Mouse (Mus musculus) thymus, postnatal 25 days (tissue): ENCODE measurements around the gene Ambra1.
A peak's percentile ranks its signal among the peaks of the same experiment; 100 is the strongest.

Experiments
- DNase-seq: peaks from one replicate; pipeline ENCODE4 v3.0.0; 2022

The Ambra1 gene

DNA sequence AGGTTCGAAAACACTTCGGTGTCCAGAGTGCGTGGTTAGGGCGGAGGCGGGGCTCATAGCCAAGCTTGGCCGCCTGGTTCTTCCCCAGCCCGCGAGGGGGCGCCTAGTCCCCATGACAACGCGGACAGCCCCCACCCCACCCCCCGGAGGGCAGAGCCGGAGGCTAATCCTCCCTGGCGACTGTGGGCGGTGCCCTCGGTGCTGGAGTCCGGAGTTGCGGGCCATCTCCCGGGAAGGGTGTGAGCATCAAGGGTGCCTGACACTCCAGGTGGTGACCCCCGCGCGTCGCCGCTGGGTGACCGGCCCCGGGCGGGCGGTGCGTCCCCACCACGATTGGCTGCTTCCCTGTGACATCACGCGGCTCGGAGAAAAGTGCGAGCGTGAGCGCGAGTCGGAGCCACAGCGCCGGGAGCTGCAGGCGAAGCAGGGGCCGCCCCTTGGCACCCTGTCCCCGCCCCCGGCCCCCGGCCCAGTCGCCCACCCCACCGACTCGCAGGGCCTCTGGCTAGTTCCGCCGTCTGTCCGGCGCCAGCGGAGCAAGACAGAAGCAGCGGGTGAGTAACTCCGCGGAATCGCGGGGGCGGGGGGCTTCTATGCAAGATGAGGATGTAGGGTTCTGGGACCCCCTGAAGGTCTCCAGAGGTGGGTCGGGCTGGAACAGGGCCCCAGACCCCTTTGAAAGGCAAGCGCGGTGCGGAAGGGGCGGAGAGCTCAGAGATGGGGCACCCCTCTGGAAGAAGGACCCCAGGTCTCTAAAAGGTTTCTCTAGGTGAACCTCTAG lies 192.0 kb downstream of the Ambra1 start:
- DNase-seq, result peak; percentile 76

DNA sequence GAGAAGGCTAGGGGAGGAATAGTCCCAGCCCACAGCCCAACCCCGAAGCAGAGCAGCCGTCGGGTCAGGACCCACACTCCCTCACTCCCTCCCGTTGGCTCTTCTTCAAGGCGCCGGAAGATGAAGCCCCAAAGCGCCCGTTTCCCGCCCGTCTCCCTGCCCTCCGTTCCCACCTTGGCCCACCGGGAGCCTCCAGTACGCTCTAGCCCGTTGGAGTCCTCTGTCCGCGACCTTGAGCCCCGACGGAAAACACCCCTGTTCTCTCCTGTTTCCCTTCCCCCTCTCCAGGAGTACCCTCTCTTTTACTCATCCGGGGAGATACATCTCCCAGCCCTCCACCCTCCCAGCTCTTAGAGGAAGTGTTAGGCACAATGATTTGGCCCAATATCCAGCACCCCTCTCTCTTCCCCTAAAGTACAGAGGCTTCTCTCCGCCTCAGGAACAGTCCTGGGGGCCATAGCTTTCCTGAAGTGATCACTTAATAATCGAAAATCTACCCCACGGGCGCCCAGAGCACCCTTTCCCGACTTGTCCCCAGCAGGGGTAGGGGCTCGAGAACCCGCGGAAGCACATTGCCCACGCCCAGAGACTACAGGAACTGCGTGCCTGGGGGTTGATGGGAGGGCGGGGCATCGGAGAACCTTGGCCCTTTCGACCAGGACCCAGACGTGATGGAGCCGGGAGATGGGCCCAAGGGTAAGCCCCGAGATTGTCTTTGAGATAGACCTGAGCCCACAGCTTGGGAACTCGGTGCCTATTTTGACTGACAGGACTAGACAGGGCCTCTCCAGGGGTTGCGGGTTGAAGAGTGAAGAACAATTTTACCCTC lies 192.9 kb downstream of the Ambra1 start:
- no peak for DNase-seq

DNA sequence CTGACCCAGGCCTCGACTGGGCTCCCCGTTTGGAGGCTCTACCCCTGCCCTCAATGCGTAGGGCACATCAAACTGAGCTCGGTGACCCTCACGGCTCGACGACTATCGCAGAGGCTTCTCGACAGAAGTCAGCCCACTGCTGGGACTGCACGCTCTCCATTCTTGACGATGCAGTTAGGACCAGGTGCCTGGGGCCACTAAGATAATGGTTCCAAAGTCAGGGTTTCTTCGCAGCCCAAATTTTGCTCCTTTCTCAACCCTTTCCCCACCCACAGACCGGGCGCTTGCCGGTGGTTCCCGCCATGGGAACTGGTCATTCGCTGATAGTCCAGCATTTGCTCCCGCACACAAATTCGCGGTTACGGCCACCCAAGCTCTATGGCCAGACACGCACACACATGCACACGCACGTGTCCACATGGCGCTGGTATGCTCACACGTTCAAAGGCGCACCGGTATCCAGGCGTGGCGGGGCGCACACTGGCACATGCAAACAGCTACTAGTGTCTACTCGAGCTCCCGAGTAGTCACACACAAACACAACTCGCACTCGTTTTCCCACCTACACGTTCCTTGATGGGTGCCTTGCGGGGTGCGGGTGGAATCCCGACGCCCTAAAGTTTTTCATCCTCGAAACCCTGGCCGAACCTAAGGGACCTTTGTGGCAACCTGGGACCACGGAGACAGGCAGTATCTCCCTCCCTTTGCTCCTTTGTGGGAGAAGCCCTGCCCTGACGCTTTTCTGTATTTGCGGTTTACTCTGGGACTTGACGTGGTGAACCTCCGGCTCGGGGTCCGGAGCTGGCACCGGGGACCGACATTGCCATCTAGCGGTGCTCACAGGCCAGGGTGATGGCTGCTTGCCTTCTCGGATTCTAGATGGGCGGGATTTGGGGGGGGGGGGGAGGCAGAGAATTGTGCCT lies 193.7 kb downstream of the Ambra1 start:
- peak; percentile 73 for DNase-seq

GRCm38 (mm10) chr2:91924726-91925125 lies 194.8 kb downstream of the Ambra1 start:
- DNase-seq, result no peak

GRCm38 (mm10) chr2:91925442-91925841 lies 195.5 kb downstream of the Ambra1 start:
- no peak for DNase-seq

DNA sequence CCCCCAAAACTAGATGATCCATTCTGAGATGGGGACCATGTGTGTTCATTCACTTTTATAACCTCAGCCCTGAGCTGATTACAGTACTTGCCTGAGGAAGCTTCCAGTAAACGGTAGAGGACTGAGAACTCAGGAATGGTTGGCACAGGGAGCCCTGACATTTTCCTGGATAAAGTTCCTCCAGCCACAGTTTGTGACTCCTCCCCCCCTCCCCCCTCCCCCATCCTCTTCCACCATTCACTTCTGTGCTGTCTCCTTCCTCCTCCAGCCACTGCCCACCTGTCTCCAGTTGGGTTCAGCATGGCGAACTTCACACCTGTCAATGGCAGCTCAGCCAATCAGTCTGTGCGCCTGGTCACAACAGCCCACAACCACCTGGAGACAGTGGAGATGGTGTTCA lies 197.0 kb downstream of the Ambra1 start, which contains the start of gene Chrm4:
TSS of gene Chrm4 (plus strand) at position 301 of the 400 bp plus-strand sequence.
- DNase-seq, result no peak

GRCm38 (mm10) chr2:91927826-91928533 lies 198.0 kb downstream of the Ambra1 start:
- peak; percentile 78 for DNase-seq

DNA sequence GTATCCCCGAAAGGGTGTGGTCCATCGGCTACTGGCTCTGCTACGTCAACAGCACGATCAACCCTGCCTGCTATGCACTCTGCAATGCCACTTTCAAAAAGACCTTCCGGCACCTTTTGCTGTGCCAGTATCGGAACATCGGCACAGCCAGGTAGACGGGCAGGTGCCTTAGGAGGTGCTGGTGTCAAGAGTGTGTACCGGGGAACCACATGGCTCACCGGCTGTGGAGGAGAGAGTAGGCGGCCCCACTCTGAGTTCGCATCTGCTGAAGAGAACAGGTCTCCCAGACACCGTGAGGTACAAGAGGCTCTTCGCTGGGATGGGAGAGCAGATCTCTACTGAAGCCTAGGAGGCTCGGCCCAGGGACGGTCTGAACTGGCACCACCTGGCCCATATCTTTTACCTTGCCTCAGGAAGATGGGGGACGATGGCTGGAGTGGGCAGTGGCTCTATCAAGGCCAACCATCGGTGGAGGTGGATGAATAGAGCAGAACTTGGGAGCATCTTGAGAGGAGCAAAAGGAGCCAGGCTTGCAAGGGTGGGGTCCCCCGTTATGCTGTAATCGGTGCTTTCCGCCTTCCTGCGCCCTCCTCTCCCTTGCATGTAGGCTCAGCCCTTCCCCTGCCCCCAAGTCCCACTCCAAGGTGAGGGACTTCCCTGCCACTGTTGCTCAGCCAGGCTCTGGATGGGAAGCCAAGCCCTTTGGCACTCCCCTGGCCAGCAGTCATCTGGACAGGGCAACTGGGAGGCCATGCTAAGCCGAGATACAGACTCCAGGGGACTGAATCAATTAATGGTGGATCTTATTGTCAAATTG lies 198.8 kb downstream of the Ambra1 start:
- DNase-seq, result no peak

GRCm38 (mm10) chr2:91929455-91929854 lies 199.5 kb downstream of the Ambra1 start:
- no peak for DNase-seq

GRCm38 (mm10) chr2:91929936-91930335 lies 200.0 kb downstream of the Ambra1 start:
- DNase-seq, result no peak

DNA sequence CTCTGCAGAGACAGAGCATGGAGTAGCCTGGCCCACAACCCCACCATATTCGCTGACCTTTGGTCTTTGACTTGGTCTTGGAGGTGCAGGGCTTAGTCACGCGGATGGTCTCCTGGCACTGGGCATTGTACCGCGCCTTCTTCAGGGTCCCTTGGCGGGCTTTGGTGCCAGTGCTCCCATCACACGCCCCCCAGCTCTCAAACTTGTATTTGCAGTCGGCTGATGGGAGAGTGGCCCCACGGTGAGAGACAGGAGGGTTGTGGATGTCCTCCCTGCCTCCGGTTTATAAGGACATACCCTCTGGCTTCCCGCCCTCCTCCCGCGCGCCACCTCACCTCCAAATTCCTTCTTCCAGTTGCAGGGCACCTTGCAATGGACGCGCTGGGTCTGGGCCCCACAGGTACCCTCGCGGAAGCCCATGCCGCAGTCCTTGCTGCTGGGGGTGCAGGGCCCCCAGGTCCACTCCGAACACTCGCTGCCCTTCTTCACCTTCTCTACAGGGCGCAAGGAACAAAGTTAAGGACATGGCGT lies 200.9 kb downstream of the Ambra1 start:
- no peak for DNase-seq

DNA sequence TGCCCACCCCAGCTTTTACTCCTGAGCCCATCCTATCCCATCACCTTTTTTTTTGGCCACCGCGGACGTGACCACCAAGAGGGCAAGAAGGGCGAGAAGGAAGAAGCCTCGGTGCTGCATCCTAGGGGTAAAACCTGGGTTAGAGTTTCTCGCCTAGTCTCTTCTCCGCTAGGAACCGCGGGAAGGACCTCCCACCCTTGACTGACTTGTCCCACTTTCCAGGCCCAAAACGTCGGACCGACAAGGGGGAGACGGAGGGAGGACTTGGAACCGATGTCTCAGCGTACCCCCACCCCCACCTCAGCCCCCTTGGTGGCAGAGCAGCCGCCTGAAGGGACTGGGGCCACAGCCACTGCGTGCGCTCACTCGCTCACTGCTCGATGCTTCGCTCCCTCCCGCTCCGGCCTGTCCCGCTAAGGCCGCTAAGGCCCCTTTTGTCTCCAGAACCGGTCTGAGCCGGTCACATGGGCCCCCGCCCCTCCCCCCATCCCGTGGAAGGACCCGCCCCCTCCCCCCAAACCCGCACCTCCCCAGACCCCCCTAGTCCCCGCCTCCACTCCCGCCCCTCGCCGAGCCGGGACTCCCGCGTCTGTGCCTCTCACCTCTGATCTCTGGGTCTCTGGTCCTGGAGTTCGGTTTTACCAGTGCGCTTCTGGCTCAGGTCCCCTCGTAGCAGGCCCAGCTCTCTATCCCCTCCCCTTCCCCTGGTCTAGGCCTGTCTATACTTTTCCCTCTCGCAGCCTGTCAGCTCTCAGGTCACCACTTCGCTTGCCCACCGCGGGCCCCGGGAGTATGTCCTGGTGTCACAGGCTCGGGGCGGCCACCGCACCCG lies 201.6 kb downstream of the Ambra1 start:
- DNase-seq, result no peak

DNA sequence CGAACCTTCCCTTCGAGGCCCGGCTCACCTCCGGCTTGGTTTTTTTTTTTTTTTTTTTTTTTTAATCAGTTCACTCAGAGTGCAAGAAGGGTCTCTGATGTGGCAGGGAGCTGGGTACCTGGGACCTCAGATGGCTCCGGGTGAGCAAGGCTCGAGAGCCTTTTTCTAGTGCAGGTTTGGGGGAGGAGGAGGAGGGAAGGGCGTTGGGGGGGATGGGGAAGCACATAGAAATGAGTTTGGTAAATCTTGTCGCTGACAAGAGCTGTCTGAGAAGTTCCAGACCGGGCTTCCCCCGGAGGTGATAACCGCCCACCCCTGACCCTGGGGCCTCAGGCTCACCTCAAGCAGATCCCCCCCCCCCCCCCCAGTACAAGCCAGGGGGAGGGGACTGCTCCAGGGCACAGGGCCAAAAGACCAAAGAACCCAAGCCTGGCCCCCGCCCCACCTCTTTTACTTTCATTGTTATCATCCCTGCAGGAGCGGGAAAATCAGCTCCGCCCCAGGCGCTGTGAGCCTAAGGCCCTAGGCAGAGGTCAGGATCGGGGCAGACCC lies 202.3 kb downstream of the Ambra1 start, which contains the start of gene Mdk:
TSS of gene Mdk (minus strand) at position 138 of the 552 bp plus-strand sequence.
- no peak for DNase-seq

DNA sequence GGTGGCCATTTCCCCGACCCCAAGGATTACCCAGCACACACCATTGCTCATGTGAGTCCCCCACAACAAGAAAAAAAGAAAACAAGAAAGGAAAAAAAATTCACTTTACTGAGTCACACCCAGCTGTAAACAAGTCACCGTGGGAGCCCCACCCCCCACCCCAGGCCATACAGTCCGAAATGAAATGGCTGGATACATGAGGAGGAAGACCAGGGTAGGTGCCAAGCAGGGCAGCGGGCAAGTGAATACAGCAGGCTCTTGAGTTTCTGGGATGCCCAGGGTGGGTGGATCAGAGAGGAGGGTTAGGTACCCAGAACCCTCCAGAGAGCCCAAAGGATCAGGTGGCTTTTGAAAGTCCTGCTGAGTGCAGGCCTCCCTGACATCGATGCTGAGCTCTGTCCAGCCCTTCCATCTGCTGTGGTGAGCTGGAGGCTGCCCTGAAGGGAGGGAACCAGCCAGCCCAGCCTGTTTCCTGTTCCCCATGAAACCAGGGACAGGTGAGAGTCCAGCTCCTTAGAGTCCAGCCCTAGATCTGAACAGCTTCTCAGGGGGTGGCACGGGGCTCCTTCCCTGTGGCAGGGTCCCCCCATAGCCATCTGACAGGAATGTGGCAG lies 202.9 kb downstream of the Ambra1 start:
- no peak for DNase-seq

DNA sequence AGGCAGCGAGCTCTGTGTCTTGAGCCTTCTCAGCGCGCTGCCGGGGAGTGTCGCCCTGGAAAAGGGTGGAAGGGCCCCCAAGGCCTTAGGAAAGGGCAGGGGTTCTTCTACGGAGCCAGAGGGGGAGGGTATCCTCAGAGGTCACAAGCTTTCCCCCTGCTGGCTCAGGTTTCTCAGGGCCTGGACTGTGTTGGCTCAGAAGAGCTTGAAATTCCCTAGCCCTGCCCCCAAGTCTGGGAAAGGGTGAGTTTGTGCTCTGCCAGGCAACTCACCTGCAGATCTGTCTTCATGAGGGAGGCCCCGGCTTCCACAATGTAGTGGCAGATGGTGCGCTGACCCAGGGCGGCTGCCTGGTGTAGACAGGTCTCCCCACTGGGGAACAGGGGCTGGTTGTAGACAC lies 203.5 kb downstream of the Ambra1 start:
- DNase-seq, result no peak

DNA sequence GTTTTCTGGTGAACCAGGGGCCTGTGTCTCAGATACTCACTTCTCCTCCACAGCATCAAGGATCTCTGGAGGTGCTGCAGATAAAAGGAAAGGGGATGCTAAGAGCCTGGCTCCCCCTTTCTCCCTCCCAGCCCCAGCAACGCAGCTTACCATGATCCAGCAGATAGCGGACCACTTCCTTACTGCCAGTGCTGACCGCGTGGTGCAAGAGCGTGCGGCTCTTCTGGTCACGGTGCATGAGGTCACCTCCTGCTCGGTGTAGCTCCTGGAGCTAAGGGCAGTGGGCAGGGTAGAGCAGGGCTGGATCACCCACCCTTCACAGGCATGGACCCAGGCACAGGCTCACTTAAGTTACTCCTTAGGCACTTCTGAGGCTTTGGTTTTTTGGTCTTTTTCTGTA lies 204.1 kb downstream of the Ambra1 start:
- no peak for DNase-seq

- DNase-seq, result no peak
Measured at GRCm38 (mm10) chr2:91934826-91935525, 205.0 kb downstream of the Ambra1 start.

DNA sequence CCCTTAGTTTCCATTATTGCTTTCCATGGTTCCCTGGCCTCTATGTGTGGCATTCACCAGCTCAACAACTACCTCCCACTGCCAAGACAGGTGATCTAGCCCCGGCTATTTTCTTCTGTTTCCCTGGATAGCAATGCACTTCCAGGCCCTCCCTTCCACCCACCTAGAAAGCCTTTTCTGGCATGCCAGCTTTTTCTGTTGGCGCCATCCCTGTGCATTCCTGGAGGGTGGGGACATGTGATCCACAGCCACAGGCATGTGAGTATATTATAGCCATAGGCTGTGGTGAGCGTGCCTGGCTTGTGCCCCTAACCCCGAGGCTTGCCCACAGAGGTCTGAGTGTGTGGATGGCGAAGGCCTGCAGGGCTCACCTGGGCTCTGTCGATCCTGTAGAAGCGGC lies 206.2 kb downstream of the Ambra1 start:
- no peak for DNase-seq
